Mouse (Mus musculus): ENCODE data around the gene Mettl1. TPM values are rescaled to one million over a fixed set of nuclear protein-coding genes. Genes with fewer than 3 reads are reported as not detected.

The Mettl1 gene
- total and polyA plus RNA-seq, 2 experiments from 2014 or later = 6.5 to 19.1 TPM

- WGBS = 1% methylated on average over 20 of the region's 20 CpGs
- ATAC-seq (ENCODE audit: low FRiP score) (peak; percentile 39), DNase-seq (ENCODE audit: low spot score) (no peak)
Observed at GRCm38 (mm10) chr10:127040569-127041214, 522 bp upstream of the Mettl1 start.

GRCm38 (mm10) chr10:127041774-127042338 is 642 bp downstream of the Mettl1 start:
- peak overlapping the region; percentile 79 for H3K4me3 ChIP-seq (ENCODE audit: low read depth, low read length)
- DNase-seq (ENCODE audit: low spot score) = peak; percentile 94
- no peaks in the 10 kb centered on the region for H3K9me3 ChIP-seq (ENCODE audit: low read length)
- WGBS = under 1% methylated on average over 44 of the region's 44 CpGs
- no peak for TF ChIP-seq CTCF (IDR thresholded peaks at IDR 0.05)
- H3K9ac ChIP-seq (replicated peaks; ENCODE audit: low read length, poor library complexity, severe bottlenecking) = peak overlapping the region; percentile 71
- peak; percentile 80 for ATAC-seq (ENCODE audit: low FRiP score)
- H3K27ac ChIP-seq (ENCODE audit: low read depth, low read length) = peak overlapping the region; percentile 39; the same call in 1 of the 2 replicates
- H3K36me3 ChIP-seq (ENCODE audit: insufficient read depth, low read length) = no peaks in the 10 kb centered on the region
- H3K27me3 ChIP-seq (ENCODE audit: insufficient read depth, low read length) = 0 out of 2 replicates have a peak, but pooled peaks cover 4% of the 10 kb centered on the region
- H3K4me1 ChIP-seq (ENCODE audit: insufficient read depth, low read length) = no peaks in the 10 kb centered on the region; the same call in 1 of the 2 replicates
- peak overlapping the region; percentile 94 for H3K4me2 ChIP-seq (ENCODE audit: low read depth, low read length, poor library complexity, severe bottlenecking)

More at GRCm38 (mm10) chr10:127040569-127041214, 522 bp upstream of the Mettl1 start:
- TF ChIP-seq CTCF (IDR thresholded peaks at IDR 0.05) = no peak
- Histone ChIP-seq H3K4me3 (ENCODE audit: low read depth, low read length) (peak overlapping the region; percentile 79), H3K4me2 (ENCODE audit: low read depth, low read length, poor library complexity, severe bottlenecking) (peak overlapping the region; percentile 94), H3K4me1 (ENCODE audit: insufficient read depth, low read length) (no peaks in the 10 kb centered on the region; the same call in 1 of the 2 replicates), H3K9me3 (ENCODE audit: low read length) (no peaks in the 10 kb centered on the region), H3K36me3 (ENCODE audit: insufficient read depth, low read length) (no peaks in the 10 kb centered on the region), H3K27ac (ENCODE audit: low read depth, low read length) (no peak overlapping the region), H3K9ac (replicated peaks; ENCODE audit: low read length, poor library complexity, severe bottlenecking) (peak overlapping the region; percentile 71), H3K27me3 (ENCODE audit: insufficient read depth, low read length) (0 out of 2 replicates have a peak, but pooled peaks cover 4% of the 10 kb centered on the region)

- DNase-seq (ENCODE audit: low spot score) = no peak
- Histone ChIP-seq H3K9me3 (ENCODE audit: low read length) (no peaks in the 10 kb centered on the region), H3K36me3 (ENCODE audit: insufficient read depth, low read length) (no peaks in the 10 kb centered on the region), H3K9ac (replicated peaks; ENCODE audit: low read length, poor library complexity, severe bottlenecking) (0 out of 2 replicates have a peak overlapping the region, but pooled peaks have one; percentile 71), H3K27ac (ENCODE audit: low read depth, low read length) (no peak overlapping the region), H3K4me2 (ENCODE audit: low read depth, low read length, poor library complexity, severe bottlenecking) (peak overlapping the region; percentile 94), H3K4me1 (ENCODE audit: insufficient read depth, low read length) (no peaks in the 10 kb centered on the region; the same call in 1 of the 2 replicates), H3K27me3 (ENCODE audit: insufficient read depth, low read length) (peaks cover 5% of the 10 kb centered on the region; the same call in 1 of the 2 replicates), H3K4me3 (ENCODE audit: low read depth, low read length) (peak overlapping the region; percentile 79)
- no peak for ATAC-seq (ENCODE audit: low FRiP score)
- 18% methylated on average over 5 of the region's 5 CpGs for WGBS
- no peak for TF ChIP-seq CTCF (IDR thresholded peaks at IDR 0.05)
Observed at GRCm38 (mm10) chr10:127042468-127043115, 1.4 kb downstream of the Mettl1 start.

- no peak for TF ChIP-seq CTCF (IDR thresholded peaks at IDR 0.05)
- DNase-seq (ENCODE audit: low spot score) = no peak
- H3K27ac ChIP-seq (ENCODE audit: low read depth, low read length) = no peak overlapping the region
- peaks cover 11% of the 10 kb centered on the region for H3K27me3 ChIP-seq (ENCODE audit: insufficient read depth, low read length)
- ATAC-seq (ENCODE audit: low FRiP score) = no peak
- no peaks in the 10 kb centered on the region; the same call in 1 of the 2 replicates for H3K4me1 ChIP-seq (ENCODE audit: insufficient read depth, low read length)
- WGBS = 51% methylated on average over 6 of the region's 6 CpGs
- no peak overlapping the region for H3K4me3 ChIP-seq (ENCODE audit: low read depth, low read length)
- H3K9me3 ChIP-seq (ENCODE audit: low read length) = no peaks in the 10 kb centered on the region
- H3K36me3 ChIP-seq (ENCODE audit: insufficient read depth, low read length) = no peaks in the 10 kb centered on the region
- H3K4me2 ChIP-seq (ENCODE audit: low read depth, low read length, poor library complexity, severe bottlenecking) = no peak overlapping the region
- H3K9ac ChIP-seq (replicated peaks; ENCODE audit: low read length, poor library complexity, severe bottlenecking) = no peak overlapping the region
Observed at GRCm38 (mm10) chr10:127043187-127043586, 2.0 kb downstream of the Mettl1 start.

GRCm38 (mm10) chr10:127047954-127048353 is 6.7 kb downstream of the Mettl1 start, which contains the start of gene Cyp27b1:
TSS of gene Cyp27b1 (plus strand) at chr10:127048250.
- no peaks in the 10 kb centered on the region for H3K36me3 ChIP-seq (ENCODE audit: insufficient read depth, low read length)
- H3K4me1 ChIP-seq (ENCODE audit: insufficient read depth, low read length) = no peaks in the 10 kb centered on the region
- H3K27me3 ChIP-seq (ENCODE audit: insufficient read depth, low read length) = peaks cover 33% of the 10 kb centered on the region
- DNase-seq (ENCODE audit: low spot score) (no peak), ATAC-seq (ENCODE audit: low FRiP score) (no peak)
- H3K9ac ChIP-seq (replicated peaks; ENCODE audit: low read length, poor library complexity, severe bottlenecking) = no peak within 1 kb of the TSS
- H3K4me2 ChIP-seq (ENCODE audit: low read depth, low read length, poor library complexity, severe bottlenecking) = no peak within 1 kb of the TSS
- no peak for TF ChIP-seq CTCF (IDR thresholded peaks at IDR 0.05)
- no peak within 1 kb of the TSS for H3K27ac ChIP-seq (ENCODE audit: low read depth, low read length)
- 29% methylated on average over 5 of the region's 5 CpGs for WGBS
- H3K9me3 ChIP-seq (ENCODE audit: low read length) = no peaks in the 10 kb centered on the region
- no peak within 1 kb of the TSS for H3K4me3 ChIP-seq (ENCODE audit: low read depth, low read length)
